Mouse (Mus musculus): ENCODE results near the gene Zbtb22.

GRCm38 (mm10) chr17:33954646-33955554 is 39.2 kb downstream of the Zbtb22 start:
- no peak for TF ChIP-seq EP300 (IDR thresholded peaks at IDR 0.05; ENCODE audit: low read depth)
- TF ChIP-seq CTCF (IDR thresholded peaks at IDR 0.05; ENCODE audit: low read depth): no peak
